Mouse (Mus musculus): ENCODE results near the gene Olfr1132. TPM values are rescaled to one million over a fixed set of nuclear protein-coding genes. Genes with fewer than 3 reads are reported as not detected.
"Not testable (repeated sequence)": the region's sequence is repeated elsewhere in the genome, so short reads cannot be mapped to it uniquely, and the experiment has no call there.

Gene Olfr1132
- not detected in 2 replicates for polyA plus RNA-seq (2012; ENCODE audit: insufficient read depth, insufficient read length, missing spikeins)

DNA sequence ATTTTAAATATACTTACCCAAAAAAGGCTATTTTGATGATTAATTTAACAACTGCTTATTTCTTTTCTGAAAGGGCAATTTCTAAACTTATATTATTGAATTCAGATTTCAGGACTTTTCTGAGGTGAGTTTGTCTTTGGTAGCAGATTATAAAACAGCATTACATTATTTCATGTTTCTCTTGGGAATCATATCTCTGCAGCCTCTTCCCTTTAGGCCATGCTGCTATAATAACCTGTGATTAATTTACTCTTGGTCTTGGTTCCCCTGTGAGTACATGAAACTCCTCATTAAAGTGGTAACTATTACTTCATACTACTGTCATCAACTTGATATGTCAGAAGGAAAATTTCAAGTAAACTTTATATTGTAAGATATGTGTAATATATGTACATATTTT is at the start of gene Olfr1132:
Gene Olfr1132, minus strand, starts transcription at position 101 of the 400 bp plus-strand sequence.
- Histone ChIP-seq H3K4me1 (ENCODE audit: control insufficient read depth, insufficient read depth, low read length) (no peaks in the 10 kb centered on the region), H3K27ac (ENCODE audit: insufficient read depth, low read depth, low read length) (no peak within 1 kb of the TSS), H3K4me3 (ENCODE audit: insufficient read depth, low read length) (no peak within 1 kb of the TSS)
- no peak for TF ChIP-seq POLR2A (IDR thresholded peaks at IDR 0.05; ENCODE audit: borderline replicate concordance, low read depth, low read length)
- TF ChIP-seq CTCF (IDR thresholded peaks at IDR 0.05; ENCODE audit: low read depth, low read length), result no peak

DNA sequence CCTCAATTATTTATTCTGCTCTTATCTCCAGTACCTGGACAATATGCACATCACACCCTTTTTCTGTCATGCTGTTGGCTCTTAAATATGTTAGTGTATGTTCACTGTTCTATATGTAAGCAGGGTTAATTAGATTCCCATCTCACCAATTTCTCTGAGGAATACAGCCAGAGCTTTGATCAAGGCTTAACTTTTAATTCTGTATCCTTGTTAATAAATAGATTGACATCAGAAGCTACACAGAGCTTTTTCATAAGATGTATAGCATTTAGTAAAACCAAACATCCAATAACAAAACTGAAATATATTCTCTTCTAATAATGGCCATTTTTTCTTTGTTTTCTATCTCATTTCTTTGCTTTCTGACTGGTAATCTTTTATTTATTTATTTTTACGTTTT is 36.2 kb upstream of the Olfr1132 start, which contains the start of gene Olfr1135:
Gene Olfr1135, minus strand, starts transcription at position 101 of the 400 bp plus-strand sequence.
- no peak within 1 kb of the TSS for H3K27ac ChIP-seq (ENCODE audit: insufficient read depth, low read depth, low read length)
- H3K4me1 ChIP-seq (ENCODE audit: control insufficient read depth, insufficient read depth, low read length), result no peaks in the 10 kb centered on the region
- TF ChIP-seq POLR2A (IDR thresholded peaks at IDR 0.05; ENCODE audit: borderline replicate concordance, low read depth, low read length) (no peak), CTCF (IDR thresholded peaks at IDR 0.05; ENCODE audit: low read depth, low read length) (no peak)
- no peak within 1 kb of the TSS for H3K4me3 ChIP-seq (ENCODE audit: insufficient read depth, low read length)

DNA sequence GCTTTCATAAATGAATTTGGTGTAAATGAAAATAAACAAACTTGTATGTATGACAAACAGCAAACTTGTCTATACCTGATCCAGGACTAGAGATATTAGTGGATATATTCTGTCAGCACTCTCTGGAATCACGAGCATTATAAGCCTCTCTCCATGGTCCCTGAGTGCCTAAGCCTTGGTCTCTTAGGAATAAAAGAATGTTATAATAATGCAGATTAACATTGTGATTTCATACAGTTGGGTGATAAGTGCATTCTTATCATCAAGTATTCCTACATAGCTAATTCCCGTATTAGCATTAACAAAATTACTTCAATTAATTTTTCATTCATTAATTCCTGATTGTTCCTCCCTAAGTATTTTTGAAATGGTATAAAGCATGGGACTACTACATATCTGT is 21.0 kb upstream of the Olfr1132 start, which contains the start of gene Olfr1134:
Gene Olfr1134, minus strand, starts transcription at position 101 of the 400 bp plus-strand sequence.
- no peak for TF ChIP-seq CTCF (IDR thresholded peaks at IDR 0.05; ENCODE audit: low read depth, low read length)
- no peak for TF ChIP-seq POLR2A (IDR thresholded peaks at IDR 0.05; ENCODE audit: borderline replicate concordance, low read depth, low read length)
- no peaks in the 10 kb centered on the region for H3K4me1 ChIP-seq (ENCODE audit: control insufficient read depth, insufficient read depth, low read length)
- no peak within 1 kb of the TSS for H3K4me3 ChIP-seq (ENCODE audit: insufficient read depth, low read length)
- no peak within 1 kb of the TSS for H3K27ac ChIP-seq (ENCODE audit: insufficient read depth, low read depth, low read length)

DNA sequence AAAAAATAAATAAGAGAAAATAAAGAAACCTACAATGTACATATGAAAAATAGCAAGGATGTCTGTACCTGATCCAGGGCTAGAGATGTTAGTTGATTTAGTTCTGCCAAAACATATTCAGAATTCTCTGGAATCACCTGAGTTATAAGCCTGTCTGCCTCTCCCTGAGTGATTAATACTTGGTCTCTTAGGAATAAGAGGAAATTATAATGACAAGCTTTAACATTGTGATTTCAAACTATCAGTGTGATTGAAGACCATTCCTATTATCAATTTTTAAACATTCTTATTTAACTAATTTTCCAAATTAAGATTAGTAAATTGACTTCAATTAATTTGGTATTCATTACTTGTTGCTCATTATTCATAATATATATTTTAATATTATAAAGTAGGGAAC is 9.9 kb upstream of the Olfr1132 start, which contains the start of gene Olfr1133:
Gene Olfr1133, minus strand, starts transcription at position 101 of the 400 bp plus-strand sequence.
- no peak for TF ChIP-seq POLR2A (IDR thresholded peaks at IDR 0.05; ENCODE audit: borderline replicate concordance, low read depth, low read length)
- no peak for TF ChIP-seq CTCF (IDR thresholded peaks at IDR 0.05; ENCODE audit: low read depth, low read length)
- Histone ChIP-seq H3K4me1 (ENCODE audit: control insufficient read depth, insufficient read depth, low read length) (no peaks in the 10 kb centered on the region), H3K4me3 (ENCODE audit: insufficient read depth, low read length) (no peak within 1 kb of the TSS), H3K27ac (ENCODE audit: insufficient read depth, low read depth, low read length) (no peak within 1 kb of the TSS)

DNA sequence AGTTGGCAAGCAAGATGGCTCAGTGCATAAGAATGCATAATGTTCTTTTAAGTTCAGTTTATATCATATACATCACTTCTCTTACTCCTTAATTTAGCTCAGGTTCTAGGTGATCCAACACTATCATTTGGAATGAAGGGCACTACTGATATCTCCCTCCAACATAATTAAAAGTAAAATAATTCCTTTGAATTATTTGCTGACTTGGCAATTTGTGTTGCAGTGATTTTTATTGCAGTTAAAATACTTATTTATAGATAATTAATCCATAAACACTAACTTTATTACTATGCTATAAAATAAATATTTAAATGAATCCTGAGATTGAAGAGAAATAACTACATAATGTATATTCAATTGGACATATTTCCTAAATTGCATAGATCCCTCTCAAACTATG is 5.1 kb upstream of the Olfr1132 start:
- Histone ChIP-seq H3K4me1 (ENCODE audit: control insufficient read depth, insufficient read depth, low read length) (no peaks in the 10 kb centered on the region), H3K4me3 (ENCODE audit: insufficient read depth, low read length) (no peak overlapping the region), H3K27ac (ENCODE audit: insufficient read depth, low read depth, low read length) (no peak overlapping the region)
- TF ChIP-seq POLR2A (IDR thresholded peaks at IDR 0.05; ENCODE audit: borderline replicate concordance, low read depth, low read length) (no peak), CTCF (IDR thresholded peaks at IDR 0.05; ENCODE audit: low read depth, low read length) (no peak)

DNA sequence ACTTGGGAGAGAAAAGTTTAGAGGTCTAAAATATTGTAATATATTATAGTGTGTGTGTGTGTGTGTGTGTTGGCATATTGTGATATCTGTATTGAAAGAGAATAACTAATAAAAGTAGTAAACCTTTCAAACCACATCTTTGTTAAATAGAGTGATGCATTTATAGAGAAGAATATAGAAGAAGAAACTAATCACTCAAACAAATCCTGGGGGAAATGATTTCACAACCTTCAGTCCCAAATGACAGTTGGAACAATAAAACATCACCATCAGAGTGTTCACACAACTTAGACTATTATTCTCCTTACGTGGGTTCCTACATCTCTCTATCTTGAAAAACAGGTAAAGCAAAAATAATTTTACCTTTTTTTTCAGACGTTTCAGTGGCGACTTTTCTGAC is 10.5 kb downstream of the Olfr1132 start, which contains the start of gene Olfr1131:
Gene Olfr1131, plus strand, starts transcription at position 301 of the 400 bp plus-strand sequence.
- Histone ChIP-seq H3K4me1 (ENCODE audit: control insufficient read depth, insufficient read depth, low read length) (no peaks in the 10 kb centered on the region), H3K27ac (ENCODE audit: insufficient read depth, low read depth, low read length) (no peak within 1 kb of the TSS), H3K4me3 (ENCODE audit: insufficient read depth, low read length) (no peak within 1 kb of the TSS)
- TF ChIP-seq CTCF (IDR thresholded peaks at IDR 0.05; ENCODE audit: low read depth, low read length) (no peak), POLR2A (IDR thresholded peaks at IDR 0.05; ENCODE audit: borderline replicate concordance, low read depth, low read length) (no peak)

DNA sequence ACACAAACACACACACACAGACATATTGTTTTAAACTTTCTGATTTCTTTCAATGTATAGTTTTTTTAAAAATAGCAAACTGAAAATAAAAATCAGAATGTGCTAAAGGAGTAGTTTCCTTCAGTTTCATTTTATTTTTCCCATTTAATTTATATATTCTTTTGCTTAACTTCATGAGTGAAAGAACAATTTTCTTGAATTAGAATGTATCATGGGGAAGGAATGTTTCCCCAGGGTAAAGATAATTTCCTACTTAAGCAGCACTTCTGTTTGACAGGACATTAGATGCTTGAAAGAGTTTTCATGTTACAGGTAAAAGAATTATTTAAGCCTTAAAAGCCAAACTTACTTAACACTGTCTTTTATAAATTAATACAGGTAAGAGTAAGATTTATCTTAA is 31.4 kb downstream of the Olfr1132 start, which contains the start of gene Olfr1130:
Gene Olfr1130, plus strand, starts transcription at position 301 of the 400 bp plus-strand sequence.
- H3K4me1 ChIP-seq (ENCODE audit: control insufficient read depth, insufficient read depth, low read length); H3K27ac ChIP-seq (ENCODE audit: insufficient read depth, low read depth, low read length); H3K4me3 ChIP-seq (ENCODE audit: insufficient read depth, low read length): not testable (repeated sequence)

Other genes with a start within 250 kb of the Olfr1132 start
- not detected in 2 replicates for gene Olfr1123, start 220.9 kb downstream of the Olfr1132 start, polyA plus RNA-seq (2012; ENCODE audit: insufficient read depth, insufficient read length, missing spikeins)
- gene Olfr1124, start 207.3 kb downstream of the Olfr1132 start, polyA plus RNA-seq (2012; ENCODE audit: insufficient read depth, insufficient read length, missing spikeins), result not detected in 2 replicates
- not detected in 2 replicates for gene Olfr1126, start 183.6 kb downstream of the Olfr1132 start, polyA plus RNA-seq (2012; ENCODE audit: insufficient read depth, insufficient read length, missing spikeins)
- gene Pramel7, start 140.4 kb downstream of the Olfr1132 start, polyA plus RNA-seq (2012; ENCODE audit: insufficient read depth, insufficient read length, missing spikeins), result not detected in 2 replicates
- gene Pramel6, start 131.0 kb downstream of the Olfr1132 start, polyA plus RNA-seq (2012; ENCODE audit: insufficient read depth, insufficient read length, missing spikeins), result not detected in 2 replicates
- gene Olfr153, start 105.7 kb downstream of the Olfr1132 start, polyA plus RNA-seq (2012; ENCODE audit: insufficient read depth, insufficient read length, missing spikeins), result not detected in 2 replicates
- not detected in 2 replicates for gene Olfr1128, start 92.0 kb downstream of the Olfr1132 start, polyA plus RNA-seq (2012; ENCODE audit: insufficient read depth, insufficient read length, missing spikeins)
- gene Olfr1129, start 63.6 kb downstream of the Olfr1132 start, polyA plus RNA-seq (2012; ENCODE audit: insufficient read depth, insufficient read length, missing spikeins), result 0.60 TPM in 1 of 2 replicates, not detected in the other
- not detected in 2 replicates for gene Olfr1130, start 31.3 kb downstream of the Olfr1132 start, polyA plus RNA-seq (2012; ENCODE audit: insufficient read depth, insufficient read length, missing spikeins)
- not detected in 2 replicates for gene Olfr1131, start 10.4 kb downstream of the Olfr1132 start, polyA plus RNA-seq (2012; ENCODE audit: insufficient read depth, insufficient read length, missing spikeins)
- not detected in 2 replicates for gene Olfr1133, start 9.8 kb upstream of the Olfr1132 start, polyA plus RNA-seq (2012; ENCODE audit: insufficient read depth, insufficient read length, missing spikeins)
- not detected in 2 replicates for gene Olfr1134, start 20.9 kb upstream of the Olfr1132 start, polyA plus RNA-seq (2012; ENCODE audit: insufficient read depth, insufficient read length, missing spikeins)
- not detected in 2 replicates for gene Olfr1135, start 36.1 kb upstream of the Olfr1132 start, polyA plus RNA-seq (2012; ENCODE audit: insufficient read depth, insufficient read length, missing spikeins)
- not detected in 2 replicates for gene Olfr1136, start 56.4 kb upstream of the Olfr1132 start, polyA plus RNA-seq (2012; ENCODE audit: insufficient read depth, insufficient read length, missing spikeins)
- gene Olfr1137, start 75.6 kb upstream of the Olfr1132 start, polyA plus RNA-seq (2012; ENCODE audit: insufficient read depth, insufficient read length, missing spikeins), result not detected in 2 replicates
- gene Olfr1138, start 102.4 kb upstream of the Olfr1132 start, polyA plus RNA-seq (2012; ENCODE audit: insufficient read depth, insufficient read length, missing spikeins), result not detected in 2 replicates
- gene Olfr1140, start 106.2 kb upstream of the Olfr1132 start, polyA plus RNA-seq (2012; ENCODE audit: insufficient read depth, insufficient read length, missing spikeins), result not detected in 2 replicates
- not detected in 2 replicates for gene Olfr1141, start 116.5 kb upstream of the Olfr1132 start, polyA plus RNA-seq (2012; ENCODE audit: insufficient read depth, insufficient read length, missing spikeins)
- not detected in 2 replicates for gene Olfr152, start 141.9 kb upstream of the Olfr1132 start, polyA plus RNA-seq (2012; ENCODE audit: insufficient read depth, insufficient read length, missing spikeins)
- not detected in 2 replicates for gene Olfr1143, start 163.1 kb upstream of the Olfr1132 start, polyA plus RNA-seq (2012; ENCODE audit: insufficient read depth, insufficient read length, missing spikeins)
- gene Olfr1145, start 172.3 kb upstream of the Olfr1132 start, polyA plus RNA-seq (2012; ENCODE audit: insufficient read depth, insufficient read length, missing spikeins), result not detected in 2 replicates
- gene Olfr1148, start 193.0 kb upstream of the Olfr1132 start, polyA plus RNA-seq (2012; ENCODE audit: insufficient read depth, insufficient read length, missing spikeins), result not detected in 2 replicates
- not detected in 2 replicates for gene Olfr1150-ps1, start 206.5 kb upstream of the Olfr1132 start, polyA plus RNA-seq (2012; ENCODE audit: insufficient read depth, insufficient read length, missing spikeins)
- not detected in 2 replicates for gene Olfr1151, start 218.3 kb upstream of the Olfr1132 start, polyA plus RNA-seq (2012; ENCODE audit: insufficient read depth, insufficient read length, missing spikeins)
- gene Olfr1152, start 229.0 kb upstream of the Olfr1132 start, polyA plus RNA-seq (2012; ENCODE audit: insufficient read depth, insufficient read length, missing spikeins), result 0.89 TPM in 1 of 2 replicates, not detected in the other